Mouse (Mus musculus) 3134 (cell line): Measurements from ENCODE around the gene F830045P16Rik.

ENCODE experiments used
- DNase-seq: peaks from one replicate; pipeline ENCODE4 v3.0.0-alpha.2; 2011; ENCODE audit warnings: low spot score; ENCODE audit not compliant: insufficient read length; ENCODE audit errors: extremely low read depth

F830045P16Rik gene

DNA sequence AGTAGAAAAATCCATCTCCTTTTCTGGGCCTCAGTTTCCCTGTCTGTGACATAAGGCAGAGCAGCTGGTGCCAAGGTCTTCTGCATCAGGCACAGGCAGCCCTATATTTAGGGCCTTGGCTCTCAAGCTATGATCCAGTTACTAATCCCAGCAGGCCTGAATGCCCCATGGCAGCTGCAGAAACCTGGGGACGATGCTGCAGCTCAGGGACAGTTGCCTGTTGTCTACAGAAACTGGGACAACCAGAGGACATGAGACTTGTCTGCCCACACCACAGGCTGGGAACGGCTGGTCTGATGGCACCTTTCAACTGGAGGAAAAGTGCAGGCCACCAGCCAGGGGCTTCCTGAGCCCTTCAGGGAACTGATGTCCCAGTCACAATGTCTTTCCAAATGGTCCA is at the start of gene F830045P16Rik:
F830045P16Rik (minus strand) TSS at position 226 of the 400 bp plus-strand sequence.
- no peak for DNase-seq

GRCm38 (mm10) chr2:129585904-129586514 is 49.6 kb upstream of the F830045P16Rik start:
- DNase-seq = no peak

DNA sequence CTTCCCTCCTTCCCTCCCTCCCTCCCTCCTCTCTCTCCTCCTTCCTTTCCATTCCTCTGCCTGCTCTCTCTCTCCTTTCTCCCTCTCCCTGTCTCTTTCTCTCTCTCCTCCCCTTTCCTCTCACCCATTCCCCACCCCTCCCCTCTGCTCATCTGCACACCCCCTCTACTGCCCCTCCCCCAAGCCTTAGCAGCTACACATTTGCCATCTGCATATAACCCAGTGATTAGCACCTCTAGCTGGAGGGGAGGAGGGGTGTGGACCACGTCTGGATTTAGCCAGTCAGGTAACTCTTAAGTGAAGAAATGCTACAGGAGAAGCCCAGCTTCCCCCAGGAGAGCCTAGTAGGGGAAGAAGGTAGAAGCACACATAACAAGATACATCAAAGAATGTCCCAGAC is 48.5 kb upstream of the F830045P16Rik start:
- no peak for DNase-seq

DNA sequence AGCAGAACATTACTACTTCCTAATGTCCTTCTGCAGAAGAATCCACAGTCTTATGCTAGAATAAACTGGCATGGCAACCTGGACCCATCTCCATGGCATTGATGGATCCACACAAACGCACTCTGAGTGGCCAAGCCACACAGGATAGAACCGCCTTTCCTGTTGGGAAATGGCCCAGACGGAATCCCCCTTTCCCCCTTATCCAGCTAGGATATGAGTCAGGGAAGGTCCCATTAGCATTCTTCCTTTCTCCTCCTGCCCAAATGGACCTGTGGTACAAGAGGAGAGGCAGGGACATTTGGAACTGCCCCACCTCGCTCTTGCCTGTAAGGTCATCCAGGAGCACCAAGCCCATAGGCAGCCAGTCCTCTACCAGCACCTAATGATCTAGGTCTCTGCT is 45.9 kb upstream of the F830045P16Rik start:
- no peak for DNase-seq

GRCm38 (mm10) chr2:129581826-129582225 is 45.4 kb upstream of the F830045P16Rik start:
- DNase-seq = no peak

- DNase-seq = no peak
Measured at GRCm38 (mm10) chr2:129580656-129581055, 44.3 kb upstream of the F830045P16Rik start.

DNA sequence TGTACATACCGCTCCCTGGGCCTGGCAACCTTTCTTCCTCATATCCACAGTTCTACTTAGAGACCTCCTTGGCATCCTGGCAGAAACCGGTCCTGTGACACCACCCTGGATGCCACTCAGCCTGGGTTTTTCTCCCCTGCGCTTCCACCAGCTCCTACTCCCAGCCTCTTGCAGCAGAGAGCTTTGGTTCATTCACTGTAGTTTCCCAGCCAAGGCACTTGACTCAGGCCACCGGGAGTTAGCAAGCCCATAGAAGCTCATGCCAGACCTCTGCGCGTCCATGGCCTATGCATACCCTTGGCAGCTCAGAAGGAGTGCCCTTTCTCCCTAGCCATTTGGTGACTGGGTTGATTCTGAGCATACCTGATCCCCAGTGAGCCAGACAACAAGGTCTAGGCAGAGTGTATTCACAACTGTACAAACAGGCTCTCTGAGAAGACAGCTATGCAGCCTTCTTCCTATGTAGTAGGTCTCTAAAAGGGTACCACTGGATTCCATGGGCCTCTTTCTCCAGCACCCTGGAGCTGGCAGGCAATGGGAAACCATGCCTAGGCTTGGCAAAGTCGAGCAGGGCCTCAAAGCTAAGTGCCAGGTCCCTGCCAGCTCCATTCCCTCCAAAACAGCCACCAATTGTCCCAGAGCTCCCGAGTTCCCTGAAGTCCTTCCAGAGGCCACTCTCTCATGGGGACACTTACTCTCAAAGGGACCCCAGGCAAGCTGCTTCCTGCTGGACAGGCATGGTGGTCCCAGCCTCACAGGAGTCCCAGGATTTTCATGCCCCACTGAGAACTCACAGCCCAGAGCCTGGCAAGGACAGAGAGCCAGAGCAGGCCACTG is 40.4 kb upstream of the F830045P16Rik start:
- no peak for DNase-seq

DNA sequence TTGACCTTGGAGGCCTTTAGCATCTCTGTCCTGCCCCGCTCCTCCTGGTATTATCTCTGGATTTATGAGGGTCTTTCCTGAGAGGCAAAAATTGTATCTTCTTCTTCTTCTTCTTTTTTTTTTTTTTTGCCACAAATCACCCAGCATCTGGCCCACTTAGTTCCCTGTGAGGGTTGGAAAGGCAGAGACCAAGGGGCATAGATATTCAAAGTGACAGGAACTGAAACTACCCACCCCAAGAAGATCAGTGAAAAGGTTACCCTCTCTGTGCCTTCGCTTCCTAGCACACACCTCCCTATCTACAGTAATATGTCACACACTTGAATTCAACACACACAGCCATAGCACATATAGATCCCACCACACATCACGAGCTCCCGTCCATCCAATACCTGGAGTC is 38.7 kb upstream of the F830045P16Rik start:
- no peak for DNase-seq

- DNase-seq = no peak
Measured at GRCm38 (mm10) chr2:129574395-129575046, 38.1 kb upstream of the F830045P16Rik start.

GRCm38 (mm10) chr2:129573701-129574273 is 37.4 kb upstream of the F830045P16Rik start:
- no peak for DNase-seq

GRCm38 (mm10) chr2:129569556-129569955 is 33.2 kb upstream of the F830045P16Rik start:
- no peak for DNase-seq

DNA sequence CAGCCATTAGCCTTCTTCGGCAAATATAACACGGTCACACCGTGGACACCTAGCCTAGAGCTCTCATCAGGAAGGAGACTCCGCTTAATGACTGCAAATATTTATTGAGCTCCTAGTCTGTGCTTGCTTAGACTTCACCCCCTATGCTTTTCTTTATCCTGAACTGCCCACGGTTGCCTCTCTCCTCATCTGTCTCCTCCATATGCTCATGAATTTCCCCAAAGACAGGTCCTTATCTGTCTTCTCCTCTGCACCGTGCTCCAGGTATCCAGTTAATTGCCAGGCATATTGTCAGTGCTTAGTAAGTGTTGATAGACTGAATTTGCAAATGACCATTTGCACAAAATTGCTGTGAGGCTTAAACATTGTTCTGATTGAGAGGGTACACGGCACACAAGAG is 32.7 kb upstream of the F830045P16Rik start:
- DNase-seq = no peak

DNA sequence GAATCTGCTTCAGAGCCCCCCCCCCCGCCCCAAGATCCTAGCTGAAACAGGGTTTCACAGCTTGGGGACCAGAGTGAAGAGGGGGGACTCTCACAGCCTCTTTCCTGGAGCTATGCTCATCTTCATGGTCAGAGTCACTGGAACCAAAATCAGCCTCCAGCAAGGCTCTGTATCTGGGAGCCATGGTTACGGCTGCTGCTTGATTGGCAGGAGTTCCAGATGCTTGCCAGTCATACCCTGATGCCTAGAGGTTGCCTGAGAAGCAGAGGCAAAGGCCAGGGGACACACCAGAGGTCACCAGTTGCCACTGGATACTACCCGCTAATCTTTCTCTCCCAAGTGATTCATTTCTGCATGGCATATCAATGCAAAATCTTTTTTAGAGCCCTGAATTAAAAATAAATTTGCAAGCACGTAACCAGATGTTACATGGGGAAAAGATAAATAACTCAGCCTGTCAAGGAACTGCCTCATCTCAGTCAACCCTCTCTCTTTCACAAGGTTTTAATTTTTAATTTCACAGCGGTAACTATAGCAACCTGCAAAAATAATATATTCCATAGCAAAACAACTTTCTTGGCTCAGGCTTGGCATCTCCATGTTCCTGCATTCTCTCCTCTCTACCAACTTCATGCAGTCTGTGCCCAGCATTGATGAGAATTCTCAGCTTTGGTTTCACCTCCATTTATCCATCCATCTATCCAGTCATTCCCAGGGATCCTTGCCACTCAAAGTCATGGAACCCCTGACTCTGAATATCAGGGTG is 27.7 kb upstream of the F830045P16Rik start:
- no peak for DNase-seq

DNA sequence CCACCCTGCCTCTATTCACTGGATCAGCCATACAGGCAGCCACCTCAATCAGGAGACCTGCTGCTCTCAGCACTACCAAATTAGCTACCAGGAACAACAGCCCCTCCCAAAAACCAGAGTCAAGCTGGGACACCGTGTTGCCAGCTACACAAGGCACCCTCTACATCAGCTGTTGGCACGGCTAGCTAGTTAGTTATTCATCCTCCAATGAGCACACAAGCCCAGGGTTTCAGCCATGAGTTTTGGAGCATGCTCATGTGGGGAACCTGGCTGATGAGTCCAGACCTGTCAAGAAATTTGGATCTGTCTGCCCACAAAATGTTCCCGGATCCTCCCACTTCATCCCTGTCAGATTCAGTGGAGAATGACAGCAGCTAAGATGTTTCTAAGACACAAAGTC is 25.4 kb upstream of the F830045P16Rik start:
- DNase-seq = no peak

- no peak for DNase-seq
Measured at GRCm38 (mm10) chr2:129558875-129559219, 22.4 kb upstream of the F830045P16Rik start.

DNA sequence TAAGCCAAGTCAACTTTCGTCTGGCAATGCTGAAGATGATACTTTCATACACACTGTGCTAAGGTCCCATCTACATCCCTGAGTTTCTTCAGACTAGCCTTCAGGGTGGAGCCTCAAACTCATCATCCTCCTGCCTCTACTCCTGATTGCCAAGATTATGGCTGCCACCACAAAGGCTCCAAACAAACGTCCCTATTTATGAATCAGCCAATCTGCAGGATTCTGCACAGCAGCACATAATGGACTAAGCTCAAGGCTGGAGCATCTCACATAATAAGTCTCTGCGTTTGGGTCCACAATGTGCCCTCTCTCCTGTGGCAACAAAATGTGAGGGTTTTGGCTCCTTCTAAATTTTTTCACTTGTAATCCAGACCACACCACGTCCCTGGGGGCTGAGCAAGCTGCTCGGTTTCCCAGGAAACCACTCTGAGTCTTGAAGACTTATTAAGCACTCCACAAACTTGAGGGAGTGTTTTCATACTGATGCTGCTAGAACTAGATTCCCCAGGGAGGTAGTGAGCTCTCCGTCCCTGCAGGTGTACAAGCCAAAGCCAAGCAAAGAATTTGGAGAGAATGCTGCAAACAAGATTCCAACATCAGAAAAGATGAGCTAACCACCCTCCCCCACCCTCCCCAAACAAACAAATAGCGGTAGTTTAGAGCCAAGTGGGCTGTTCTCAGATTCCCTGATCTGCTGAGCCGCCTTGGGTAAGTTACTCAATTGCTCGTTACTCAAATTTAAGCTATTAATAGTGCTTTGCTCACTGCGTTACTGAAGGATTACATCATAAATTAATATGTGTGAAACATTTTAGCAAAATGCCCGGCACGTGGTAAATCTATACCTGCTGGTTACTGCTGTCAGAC is 21.8 kb upstream of the F830045P16Rik start:
- peak; percentile 44 for DNase-seq

- DNase-seq = no peak
Measured at GRCm38 (mm10) chr2:129556081-129556480, 19.7 kb upstream of the F830045P16Rik start.

- no peak for DNase-seq
Measured at GRCm38 (mm10) chr2:129550781-129551180, 14.4 kb upstream of the F830045P16Rik start.

DNA sequence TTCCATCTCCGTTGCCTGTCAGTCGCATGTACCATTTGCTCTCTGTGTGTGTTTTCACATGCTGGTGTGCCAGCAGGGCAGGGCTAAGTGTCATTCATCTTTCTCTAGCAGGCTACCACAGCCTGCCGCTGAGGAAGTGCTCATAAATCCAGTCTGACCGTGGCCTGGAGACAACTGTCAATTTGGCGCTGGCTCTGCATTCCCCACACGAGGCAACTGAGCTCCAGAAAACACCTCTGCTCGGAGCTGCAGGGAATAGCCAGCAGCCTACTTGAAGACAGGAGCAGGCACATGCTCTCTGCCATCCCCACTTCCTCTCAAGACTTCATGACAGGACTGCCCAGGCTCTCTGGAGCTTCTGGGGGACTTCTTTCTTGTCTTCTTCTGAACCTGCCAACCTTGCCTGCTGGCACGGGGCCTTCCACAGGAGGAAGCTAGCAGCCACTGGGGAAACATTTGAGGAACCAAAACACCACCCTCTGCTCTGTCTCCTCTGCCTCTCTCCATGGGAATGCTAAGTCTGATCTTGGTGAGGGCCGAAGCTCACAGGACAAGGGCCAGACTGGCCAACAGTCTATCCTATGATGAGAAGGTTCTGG is 13.2 kb upstream of the F830045P16Rik start:
- no peak for DNase-seq
